Mouse (Mus musculus) ovary, adult 18-20 months (tissue): ENCODE measurements around the gene Gm49359.
"Not testable (repeated sequence)": the region's sequence is repeated elsewhere in the genome, so short reads cannot be mapped to it uniquely, and the experiment has no call there.

Experiments
- DNase-seq: peaks from one replicate; pipeline ENCODE4 v3.0.0; 2022; ENCODE audit warnings: low spot score, mixed read lengths

The Gm49359 gene

GRCm38 (mm10) chr13:62466424-62467334 lies at the start of gene Gm49359:
Gm49359 (minus strand) TSS chr13:62466832.
- peak; percentile 80 for DNase-seq

DNA sequence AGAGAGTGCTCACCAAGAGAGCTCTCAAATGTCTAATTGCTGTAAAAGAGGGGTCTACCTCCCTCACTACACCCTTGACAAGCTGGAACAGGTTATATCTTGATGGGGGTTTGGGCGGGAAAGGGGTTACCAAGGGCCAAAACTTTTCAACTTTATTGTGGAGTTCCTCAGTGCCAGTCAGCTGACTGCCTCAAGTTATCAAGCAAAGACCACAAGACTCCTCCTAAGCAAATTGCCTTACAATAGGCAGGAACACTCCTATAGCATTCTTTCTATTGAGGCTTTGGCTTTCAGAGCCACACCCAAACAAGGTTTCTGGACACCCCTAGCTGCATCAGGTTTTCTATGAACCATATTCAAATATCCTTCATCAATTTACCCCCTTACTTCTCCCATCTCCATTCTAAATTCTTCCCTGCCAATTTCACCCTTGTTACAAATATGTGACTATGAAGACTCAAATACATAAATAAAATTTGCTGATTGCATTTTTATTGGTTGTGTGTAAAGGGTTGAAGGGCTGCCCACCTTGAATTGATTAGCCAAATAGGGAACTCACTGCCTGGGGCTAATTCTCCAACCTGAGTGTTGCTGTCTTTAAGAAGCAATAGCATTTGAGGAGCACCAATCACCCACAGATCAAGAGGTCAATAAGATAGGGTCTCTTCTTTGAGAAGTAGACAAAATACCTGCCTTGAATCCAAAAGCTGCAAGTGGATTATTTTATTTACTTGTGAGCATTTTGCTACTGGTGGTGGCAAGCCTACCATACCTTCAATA lies 44.2 kb upstream of the Gm49359 start:
- DNase-seq: not testable (repeated sequence)

GRCm38 (mm10) chr13:62472661-62473060 lies 6.0 kb upstream of the Gm49359 start:
- DNase-seq: not testable (repeated sequence)

GRCm38 (mm10) chr13:62469947-62470346 lies 3.3 kb upstream of the Gm49359 start:
- not testable (repeated sequence) for DNase-seq
